Mouse (Mus musculus) 416B (cell line): ENCODE results near the gene Srgap3.
"Not testable (repeated sequence)": the region's sequence is repeated elsewhere in the genome, so short reads cannot be mapped to it uniquely, and the experiment has no call there.

ENCODE experiments used
- DNase-seq: peaks from one replicate; pipeline ENCODE4 v3.0.0; 2011; ENCODE audit warnings: low read depth

Gene Srgap3

DNA sequence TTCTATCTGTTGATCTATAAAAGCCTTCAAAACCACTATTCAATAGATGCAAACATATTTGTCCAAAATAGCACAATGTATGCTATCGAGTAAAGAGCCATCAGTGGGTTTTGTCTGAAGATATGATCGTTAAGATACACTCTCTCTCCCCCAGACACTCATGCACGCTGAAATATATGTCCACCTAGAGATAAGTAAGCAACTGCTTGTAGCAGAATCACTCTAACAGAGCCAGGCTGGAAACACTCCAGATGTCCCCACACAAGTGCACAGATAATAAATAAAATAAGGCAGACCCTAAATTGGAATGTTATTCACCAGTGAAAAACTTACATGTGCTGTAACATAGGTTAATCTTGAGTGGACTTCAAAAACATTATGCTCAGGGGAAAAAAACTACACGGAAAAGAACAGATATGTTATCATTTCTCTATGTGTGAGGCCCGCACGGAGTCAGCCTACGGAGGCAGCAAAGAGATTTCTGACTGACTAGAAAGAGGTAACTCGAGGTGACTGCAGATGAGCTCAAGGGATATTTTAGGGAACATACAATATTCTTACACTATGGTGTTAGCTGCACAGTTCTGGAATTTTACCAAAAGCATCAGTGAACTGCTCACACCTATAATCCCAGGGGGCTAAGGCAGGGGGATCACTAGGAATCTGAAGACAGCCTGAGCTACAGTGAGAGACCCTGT is 39.0 kb downstream of the Srgap3 start:
- no peak for DNase-seq

DNA sequence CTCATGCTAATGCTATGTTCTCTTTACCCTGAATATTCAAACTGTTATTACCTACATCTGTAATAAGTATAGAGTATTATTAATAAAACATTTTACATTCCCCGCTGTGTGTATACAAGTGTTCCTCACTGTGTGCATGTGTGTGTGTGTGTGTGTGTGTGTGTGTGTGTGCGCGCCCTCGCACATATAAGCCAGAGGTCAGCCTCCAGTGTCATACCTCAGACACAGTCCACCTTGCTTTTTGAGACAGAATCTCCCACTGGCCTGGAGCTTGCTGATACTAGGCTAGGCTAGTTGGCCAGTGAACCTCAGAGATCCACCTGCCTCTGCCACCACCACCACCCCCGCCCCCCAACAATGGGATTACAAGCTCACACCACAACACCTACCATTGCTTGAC is 43.3 kb downstream of the Srgap3 start:
- no peak for DNase-seq

DNA sequence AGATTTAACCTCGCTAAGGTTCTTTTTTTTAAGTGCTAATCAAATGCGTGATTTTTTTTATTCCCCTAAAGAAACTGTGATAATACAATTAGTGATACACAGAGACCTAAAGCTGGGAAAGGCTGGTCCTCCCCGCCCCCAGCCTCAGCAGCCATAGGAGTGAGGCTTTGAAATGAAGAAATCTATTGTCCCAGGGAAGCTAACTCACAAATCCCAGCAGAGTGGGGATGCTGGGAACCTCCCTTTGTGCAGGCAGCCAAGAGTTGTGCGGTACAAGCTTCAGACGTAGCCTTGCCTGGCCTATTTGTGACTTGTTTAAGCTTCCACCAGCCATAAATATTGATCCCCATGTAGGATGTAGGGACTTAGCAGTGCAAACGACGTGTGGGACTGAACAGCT is 43.8 kb downstream of the Srgap3 start:
- no peak for DNase-seq

DNA sequence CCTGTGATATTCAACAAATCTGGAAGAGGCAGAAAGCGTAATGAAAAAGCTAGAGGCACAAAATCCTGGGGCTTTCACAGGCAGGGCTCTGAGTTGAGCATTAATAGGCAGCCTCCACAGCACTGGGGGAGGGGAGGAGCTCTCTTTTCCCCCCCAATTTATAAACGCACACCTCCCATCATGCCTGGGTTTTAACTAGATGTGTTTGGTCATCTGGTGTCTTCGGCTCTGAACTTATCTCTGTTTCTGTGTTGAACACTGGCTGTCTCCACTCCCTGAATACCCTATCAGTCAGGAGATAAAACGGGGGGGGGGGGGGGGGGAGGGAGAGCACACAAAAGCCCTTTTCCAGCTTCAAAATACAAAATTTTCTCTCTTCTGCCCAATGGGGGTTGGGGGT is 44.3 kb downstream of the Srgap3 start:
- no peak for DNase-seq

DNA sequence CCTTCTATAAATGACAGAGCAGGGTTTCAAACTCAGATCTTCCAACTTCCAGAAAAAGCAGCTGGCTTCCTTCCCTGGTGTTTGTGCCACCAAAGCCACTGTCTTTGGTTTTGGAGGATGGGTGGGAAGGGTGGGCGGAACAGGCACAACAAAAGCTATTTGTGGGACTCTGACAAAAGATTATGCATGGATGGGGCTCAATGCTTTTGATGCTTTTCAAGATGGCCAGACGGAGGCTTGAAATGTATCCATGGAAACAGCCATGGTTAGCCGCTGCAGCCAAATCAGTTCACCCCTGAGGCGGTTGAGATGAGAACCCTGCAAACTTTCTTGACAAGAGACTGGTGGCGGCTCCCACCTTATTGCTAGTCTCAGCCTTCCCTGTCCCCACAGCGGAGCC is 46.8 kb downstream of the Srgap3 start:
- no peak for DNase-seq

DNA sequence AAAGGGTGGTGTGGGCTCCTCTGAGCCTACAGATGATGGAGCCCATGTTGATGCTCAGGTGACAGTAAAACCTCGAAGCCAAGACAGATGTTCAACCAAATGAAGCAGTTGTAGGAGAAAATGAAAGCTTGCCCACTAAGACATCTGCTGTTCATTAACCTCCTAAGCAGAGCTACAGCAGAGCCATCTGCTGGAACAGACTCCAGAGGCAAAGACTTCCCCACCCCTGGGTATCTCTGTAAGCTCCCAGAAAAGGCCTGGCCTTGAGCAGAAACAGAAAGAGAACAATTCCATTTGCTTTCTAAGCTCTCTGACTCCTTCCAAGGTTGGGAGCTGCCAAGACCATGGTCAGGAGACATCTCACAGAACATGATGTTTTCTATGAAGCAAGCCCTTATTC is 47.4 kb downstream of the Srgap3 start:
- no peak for DNase-seq

DNA sequence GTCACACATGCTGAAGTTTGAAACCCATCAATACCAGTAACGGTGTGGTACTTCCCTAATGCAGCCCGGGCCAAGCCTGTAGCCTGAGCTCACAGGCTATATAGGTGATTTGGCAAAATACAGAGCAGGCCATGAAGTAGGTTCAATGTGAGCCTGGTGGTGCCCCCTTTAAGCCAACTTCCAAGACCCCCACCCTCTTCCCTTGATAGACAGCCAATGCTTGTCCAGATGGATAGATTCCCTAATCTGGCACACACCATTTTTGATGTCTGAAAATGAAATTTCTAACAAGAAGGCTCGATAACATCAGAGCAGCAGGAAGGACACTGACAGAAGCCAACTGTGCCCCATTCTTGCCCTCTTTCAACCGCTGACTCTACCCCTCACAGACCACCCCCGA is 47.8 kb downstream of the Srgap3 start:
- no peak for DNase-seq

DNA sequence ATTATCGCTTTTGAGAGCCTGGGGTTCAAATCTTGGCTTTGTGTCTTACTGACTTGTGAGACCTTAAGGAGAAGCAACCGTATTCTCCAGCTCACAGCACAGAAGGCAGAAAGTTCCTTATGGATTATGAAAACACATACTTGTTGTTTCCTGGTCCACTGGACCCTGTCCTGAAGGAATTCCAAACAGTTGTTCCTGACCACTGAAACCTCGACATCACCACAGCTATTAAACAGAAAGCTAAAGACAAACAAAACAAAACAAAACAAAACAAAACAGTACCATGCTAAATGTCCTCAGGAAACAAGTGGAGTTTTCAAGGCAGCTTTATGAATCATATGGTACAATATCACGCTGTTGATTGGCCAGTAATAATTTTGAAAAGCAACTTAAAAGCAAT is 48.6 kb downstream of the Srgap3 start:
- no peak for DNase-seq

DNA sequence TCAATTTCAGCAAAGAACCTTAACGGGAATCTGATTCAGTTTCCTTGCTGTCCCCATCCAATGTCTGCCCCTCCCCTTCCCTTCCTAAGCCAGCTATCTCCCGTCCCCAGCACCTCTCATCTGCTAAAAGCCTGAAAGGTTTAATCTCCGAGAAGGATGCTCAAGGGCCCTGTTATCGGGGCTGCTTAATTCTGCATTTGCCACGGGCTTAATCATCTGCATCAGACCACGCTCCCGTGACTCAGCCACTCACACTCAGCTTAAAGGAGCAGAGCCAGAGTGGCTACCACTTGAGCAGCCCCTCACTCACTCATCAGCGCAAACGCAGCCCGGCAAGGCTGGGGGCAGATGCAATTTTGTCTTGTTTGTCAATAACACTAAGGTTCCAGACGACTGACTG is 50.7 kb downstream of the Srgap3 start:
- no peak for DNase-seq

DNA sequence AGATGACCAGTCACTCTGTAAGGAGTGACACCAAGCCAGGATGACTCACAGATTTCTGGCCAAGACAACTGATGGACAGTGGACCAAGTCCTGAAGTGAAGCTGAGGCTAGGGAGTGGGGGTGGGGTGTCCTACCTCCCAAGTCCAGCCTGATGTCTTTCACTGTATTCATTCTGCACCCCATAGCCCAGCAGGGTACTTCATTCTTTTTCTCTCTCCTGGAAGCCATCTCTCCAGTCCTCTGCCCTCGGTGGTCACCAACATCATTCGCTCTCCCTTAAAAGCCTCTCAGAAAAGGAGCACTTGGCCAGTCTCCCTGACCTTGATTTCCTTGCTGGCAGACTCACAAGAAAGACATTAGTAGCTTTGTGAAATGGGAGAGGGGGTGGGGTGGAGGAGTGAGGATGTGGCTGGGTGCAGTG is 56.7 kb downstream of the Srgap3 start:
- DNase-seq, result no peak

DNA sequence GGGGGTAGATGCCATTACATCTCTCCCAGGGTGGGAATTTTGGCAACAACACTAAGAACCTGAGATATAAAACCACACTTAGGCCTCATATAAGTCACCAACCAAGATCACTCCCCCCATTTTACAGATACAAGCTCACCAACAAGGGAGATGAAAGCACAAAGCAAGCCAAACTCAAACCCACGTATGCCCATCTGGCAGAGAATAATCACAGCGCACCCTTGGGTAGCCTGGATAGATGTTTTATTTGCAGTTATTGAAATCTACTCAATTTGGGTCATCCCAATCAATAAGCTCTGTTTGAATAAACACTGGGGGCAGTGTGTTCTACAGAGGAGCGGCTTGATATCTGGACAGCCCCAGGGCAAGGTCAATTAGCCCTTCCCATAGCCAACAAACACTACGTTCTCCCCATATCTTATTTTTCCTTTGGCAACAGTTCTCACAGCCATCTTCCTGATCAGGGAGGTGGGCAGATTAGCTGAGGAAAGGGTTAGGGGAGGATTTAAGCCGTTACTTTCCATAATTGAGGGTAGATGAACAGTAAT is 63.4 kb downstream of the Srgap3 start:
- no peak for DNase-seq

DNA sequence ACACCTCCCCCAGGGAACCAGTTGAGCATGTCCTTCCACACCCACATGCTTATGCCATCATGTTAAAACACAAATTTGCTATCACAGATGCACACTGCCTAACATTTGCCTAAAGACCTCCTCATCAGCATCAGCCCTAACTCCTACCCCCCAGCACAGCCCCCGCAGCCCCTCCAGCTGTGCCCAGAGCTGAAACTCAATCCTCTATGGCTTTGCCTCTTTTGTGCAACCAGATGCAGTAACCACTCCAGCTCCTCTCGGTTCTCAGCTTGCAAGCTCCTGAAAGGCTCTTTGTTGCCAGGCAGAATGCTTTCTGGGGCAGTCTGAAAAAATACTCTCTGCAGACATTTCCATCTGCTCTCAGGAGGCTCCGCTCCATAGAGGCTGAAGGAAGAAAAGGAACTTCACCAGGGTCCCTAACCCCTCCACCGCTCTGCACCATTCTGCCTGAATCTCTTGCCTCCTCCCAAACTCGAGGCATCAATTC is 67.0 kb downstream of the Srgap3 start:
- DNase-seq, result no peak

DNA sequence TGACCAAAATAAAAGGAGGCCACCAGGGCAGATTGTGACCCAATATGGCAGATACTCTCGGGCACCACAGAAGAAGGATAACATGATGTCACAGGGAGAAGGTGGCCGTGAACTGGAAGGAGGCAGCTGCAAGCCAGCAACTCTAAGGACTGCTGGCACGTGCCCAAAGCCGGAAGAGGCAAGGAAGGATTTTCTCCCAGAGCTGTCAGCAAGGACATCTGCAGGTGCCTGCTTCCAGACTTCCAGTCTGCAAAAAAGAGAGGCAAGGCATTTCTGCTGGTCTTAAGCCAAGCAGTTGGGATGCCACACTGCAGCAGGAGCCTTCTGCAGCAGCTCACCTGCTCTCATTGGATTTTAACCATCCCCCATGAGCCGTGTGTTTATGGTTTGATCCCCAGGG is 67.9 kb downstream of the Srgap3 start:
- no peak for DNase-seq

DNA sequence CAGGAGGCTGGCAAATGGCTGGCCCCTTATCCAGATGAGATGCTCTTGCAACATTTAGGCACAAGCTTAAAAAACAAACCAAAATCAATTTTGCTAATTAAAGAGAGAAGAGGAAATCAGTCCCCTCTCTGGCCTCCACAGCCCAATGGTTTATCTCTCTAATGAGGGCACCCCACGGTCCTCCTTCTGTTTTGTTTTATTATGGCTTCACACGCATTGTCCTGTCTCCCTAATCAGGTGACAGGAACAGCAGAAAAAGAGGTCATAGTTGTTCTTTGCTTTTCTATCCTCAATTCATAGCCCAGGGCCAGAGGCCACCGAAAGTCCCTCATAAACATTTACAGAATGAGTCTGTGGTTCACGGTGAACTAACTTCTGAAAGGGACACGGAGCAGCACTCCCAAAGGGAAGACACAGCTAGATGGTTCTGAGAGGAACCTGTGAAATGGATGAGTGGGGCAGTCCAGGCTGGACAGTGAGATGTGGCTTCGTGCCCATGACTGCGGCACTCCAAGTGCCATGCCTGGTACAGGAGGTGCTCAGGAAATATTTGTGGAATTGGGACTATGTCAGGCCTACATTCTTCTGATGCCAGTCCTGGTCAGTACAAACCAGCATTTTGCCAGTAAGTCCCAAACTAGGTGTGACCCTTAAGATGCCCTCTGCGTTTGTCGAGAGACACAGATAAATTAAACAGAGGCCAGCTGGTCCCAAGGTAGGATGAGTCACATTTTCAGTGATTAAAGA is 73.8 kb downstream of the Srgap3 start:
- DNase-seq, result no peak

DNA sequence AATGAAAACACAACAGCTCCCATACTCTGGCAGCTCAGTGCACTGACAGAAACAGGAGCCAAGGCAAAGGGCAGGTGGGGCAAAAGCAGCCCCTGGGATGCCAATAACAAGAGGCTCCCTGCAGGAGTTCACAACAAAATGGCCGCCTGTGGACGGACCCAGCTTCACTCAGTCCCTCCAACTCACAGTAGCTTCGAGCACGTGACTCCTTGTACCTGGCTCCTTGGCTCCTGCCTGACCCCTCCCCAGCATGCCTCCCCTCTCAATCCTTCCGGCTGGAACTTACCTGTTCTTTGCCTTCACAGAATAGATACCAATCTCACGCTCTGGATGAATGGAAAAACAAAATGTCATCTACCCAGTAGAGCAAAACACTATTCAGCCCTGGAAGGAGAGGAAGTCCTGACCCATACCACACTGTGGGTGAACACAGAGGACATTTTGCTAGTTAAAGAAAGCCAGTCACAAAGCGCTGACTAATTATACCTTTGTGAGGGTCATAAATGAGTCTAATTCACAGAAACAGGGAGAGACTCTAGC is 75.8 kb downstream of the Srgap3 start:
- DNase-seq, result no peak

DNA sequence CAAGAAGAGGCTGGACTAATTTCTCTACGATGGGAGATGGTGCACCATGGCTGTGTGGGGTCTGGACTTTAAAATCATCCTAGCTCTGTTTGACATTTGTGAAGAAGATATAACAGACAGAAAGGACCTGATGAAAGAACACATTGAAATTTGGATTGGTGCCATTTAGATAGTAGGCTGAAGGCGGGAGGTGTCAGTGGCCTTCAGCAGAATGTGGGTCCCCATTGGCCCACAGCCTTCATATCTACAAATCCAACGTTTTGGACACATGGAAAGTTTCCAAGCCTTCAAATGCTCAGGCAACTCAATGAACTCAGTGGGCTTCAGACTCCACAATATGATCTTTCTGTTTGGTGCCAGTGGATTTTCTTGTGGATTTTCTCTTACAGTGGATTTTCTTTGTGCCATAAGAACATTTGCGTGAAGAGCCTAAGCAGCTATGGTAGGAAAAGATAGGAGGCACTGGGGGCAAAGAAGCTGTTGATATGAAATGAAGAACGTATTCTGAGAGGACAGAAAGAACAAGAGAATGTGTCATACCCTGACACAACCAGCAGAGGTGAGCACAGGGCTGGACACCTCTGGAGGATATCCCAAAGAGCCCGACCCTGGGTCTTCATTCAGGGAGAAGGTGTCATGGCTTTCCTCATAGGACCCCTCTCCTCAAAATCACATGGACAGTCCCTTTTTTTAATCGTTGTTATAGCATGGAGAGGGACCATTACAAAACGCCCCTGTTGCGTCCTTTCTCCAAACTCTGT is 78.7 kb downstream of the Srgap3 start:
- no peak for DNase-seq

DNA sequence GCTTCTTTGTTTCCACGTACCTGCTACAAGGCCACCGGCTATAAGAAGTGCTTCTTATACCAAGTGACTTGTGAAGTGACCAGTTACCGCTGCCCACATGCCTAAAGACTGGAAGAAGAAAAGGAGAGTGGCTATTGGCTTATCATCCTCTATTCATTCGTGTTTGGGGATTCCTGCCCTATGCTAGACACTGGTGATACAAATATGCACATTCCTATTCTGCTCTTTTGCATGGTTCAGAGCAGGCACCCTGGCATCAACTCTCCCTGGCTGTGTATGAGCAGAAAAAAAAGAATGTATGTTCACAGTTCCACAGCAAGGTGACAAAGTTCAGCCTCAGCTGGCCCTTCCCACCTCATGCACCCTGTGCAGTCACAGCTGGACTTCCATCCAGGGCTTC is 81.0 kb downstream of the Srgap3 start:
- DNase-seq, result no peak

DNA sequence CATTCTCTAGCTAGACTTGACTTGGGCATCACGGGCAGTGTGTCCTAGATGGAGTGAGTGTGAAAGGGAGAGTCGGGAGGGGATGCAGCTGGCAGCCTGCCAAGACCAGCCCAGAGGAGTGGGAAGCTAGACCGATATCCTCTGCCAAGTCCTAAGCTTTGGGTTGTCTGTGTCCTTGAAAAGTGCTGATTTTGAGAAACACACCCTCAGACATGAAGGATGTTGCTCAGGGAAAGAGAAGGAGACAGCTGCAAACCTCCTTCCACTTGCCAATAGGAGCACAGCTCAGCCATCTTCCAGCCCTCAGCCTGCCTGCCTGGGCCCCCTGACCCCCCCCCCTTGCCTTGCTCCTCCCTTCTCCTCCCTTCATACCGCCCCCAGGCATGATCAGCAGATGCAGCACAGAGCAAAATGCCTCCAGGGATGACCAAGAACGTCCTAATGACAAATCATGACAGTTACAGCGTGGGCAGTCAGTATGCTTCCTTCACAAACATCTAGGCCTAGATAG is 82.0 kb downstream of the Srgap3 start:
- DNase-seq, result no peak

DNA sequence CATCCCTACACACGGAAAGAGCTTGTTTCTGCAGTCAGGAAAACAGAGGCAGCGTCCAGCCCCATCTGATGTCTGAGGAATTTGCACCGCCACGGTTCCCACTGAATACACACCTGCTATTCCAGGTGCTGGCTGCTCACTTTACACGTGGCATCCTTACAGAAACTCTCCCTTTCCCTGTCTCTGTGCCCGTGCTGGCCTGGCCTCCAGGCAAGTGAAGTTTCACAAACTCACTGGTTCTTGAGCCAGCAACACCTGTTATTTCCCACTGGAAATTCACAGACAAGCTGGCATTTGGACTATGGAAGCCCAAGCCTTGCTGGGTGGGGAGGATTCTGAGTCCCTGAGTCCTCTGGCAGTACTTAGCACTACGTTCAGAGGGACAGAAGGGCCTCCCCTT is 84.6 kb downstream of the Srgap3 start:
- no peak for DNase-seq

DNA sequence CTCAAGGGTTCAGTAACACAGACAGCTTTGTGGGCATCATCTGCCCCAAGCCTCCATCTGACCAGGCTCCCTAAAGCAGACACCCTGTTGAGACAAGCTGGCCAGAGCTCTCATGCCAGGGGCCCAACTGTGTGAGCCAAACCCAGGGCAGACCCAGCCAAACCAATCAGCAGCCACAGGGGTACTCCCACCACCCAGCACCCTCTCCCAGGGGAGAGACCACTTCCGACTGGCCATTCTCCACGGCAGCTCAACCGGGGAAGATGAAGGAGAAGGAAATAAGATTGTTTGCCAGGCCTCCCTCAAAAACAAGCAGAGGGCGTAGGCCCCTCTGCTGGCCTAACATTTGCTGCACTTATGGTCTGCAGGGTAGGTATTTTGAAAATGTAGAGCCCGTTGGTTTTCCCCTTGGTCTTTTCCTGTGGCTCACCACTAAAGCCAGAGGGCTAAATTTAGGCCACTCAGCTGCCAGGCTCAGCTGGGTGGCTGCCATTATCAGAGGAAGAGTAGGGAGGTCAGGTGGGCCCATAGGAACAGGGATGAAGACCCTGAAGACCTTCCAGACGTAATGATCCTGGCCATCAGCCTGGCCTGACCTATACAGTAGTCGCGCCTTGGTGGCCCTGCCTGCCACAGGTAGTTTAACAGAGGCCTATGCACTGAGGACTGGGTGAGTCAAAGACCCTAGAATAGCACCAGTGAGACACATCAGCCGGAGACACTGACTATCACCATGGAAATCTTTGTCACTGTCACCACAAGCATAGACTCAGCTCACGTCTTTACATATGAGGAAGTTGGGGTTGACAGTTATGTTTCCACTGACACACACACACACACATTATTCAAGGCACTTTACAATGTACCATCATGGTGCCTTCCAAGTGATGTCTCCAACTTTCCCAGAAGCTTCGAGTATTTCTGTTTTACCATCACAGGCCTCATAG is 85.4 kb downstream of the Srgap3 start:
- peak; percentile 97 for DNase-seq

DNA sequence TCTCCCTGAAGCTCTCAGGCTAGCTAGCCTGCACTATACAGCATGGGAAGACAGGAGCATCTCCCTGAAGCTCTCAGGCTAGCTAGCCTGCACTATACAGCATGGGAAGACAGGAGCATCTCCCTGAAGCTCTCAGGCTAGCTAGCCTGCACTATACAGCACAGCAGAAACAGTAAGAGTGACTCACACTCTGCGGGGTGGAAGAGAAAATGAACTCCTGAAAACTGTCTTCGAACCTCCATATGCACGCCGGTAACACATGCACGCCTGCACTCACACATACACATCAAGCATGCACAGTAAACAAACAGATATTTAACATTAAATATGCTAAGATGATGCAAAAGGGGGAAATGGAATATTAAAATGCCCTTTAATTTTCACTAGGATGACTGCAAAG is 86.8 kb downstream of the Srgap3 start:
- not testable (repeated sequence) for DNase-seq
